Mouse (Mus musculus) midbrain, postnatal 0 days (tissue): ENCODE measurements at regions not wholly inside any gene's neighbourhood (a gene's known extent, or its start where the extent isn't known, plus 50 kb on each side); places are given as distances from the start of the nearest gene placed in this dataset.

Experiments used
- ATAC-seq: fragments of 200-750 bp; cut with Nextera tagmentation; 2 replicates; pipeline ENCODE4 v1.8.0; 2017; ENCODE audit warnings: moderate number of reproducible peaks, mild to moderate bottlenecking, moderate TSS enrichment, moderate library complexity; ENCODE audit not compliant: low FRiP score
- DNase-seq: peaks from one replicate; pipeline ENCODE4 v3.0.0-alpha.2; 2015; ENCODE audit warnings: low spot score
- H3K27ac ChIP-seq: fragments of 300-500 bp; sonication (generic); 2 replicates; pipeline ENCODE4 v1.5.1; 2014; ENCODE audit warnings: low read depth, mild to moderate bottlenecking, low read length, mixed read lengths
- H3K27me3 ChIP-seq: fragments of 300-500 bp; sonication (generic); 2 replicates; pipeline ENCODE4 v1.6.1; 2014; ENCODE audit warnings: low read length, control low read depth, mixed read lengths; ENCODE audit not compliant: insufficient read depth
- H3K36me3 ChIP-seq: fragments of 300-500 bp; sonication (generic); 2 replicates; pipeline ENCODE4 v1.6.1; 2014; ENCODE audit warnings: low read length, control low read depth, mixed read lengths; ENCODE audit not compliant: insufficient read depth
- H3K4me1 ChIP-seq: fragments of 300-500 bp; sonication (generic); 2 replicates; pipeline ENCODE4 v1.6.1; 2014; ENCODE audit warnings: mild to moderate bottlenecking, control low read depth, antibody characterized with exemption, low read length, mixed read lengths; ENCODE audit not compliant: insufficient read depth
- H3K4me2 ChIP-seq: fragments of 300-500 bp; sonication (generic); 2 replicates; pipeline ENCODE4 v1.6.1; 2014; ENCODE audit warnings: low read depth, mild to moderate bottlenecking, low read length, mixed read lengths; ENCODE audit not compliant: poor library complexity, severe bottlenecking
- H3K4me3 ChIP-seq: fragments of 300-500 bp; sonication (generic); 2 replicates; pipeline ENCODE4 v1.5.1; 2014; ENCODE audit warnings: low read depth, mild to moderate bottlenecking, low read length, moderate library complexity
- H3K9ac ChIP-seq: fragments of 300-500 bp; sonication (generic); replicated peaks from 2 replicates; pipeline ENCODE4 v1.6.1; 2014; ENCODE audit warnings: mild to moderate bottlenecking, low read length, moderate library complexity, mixed read lengths; ENCODE audit not compliant: poor library complexity, severe bottlenecking
- H3K9me3 ChIP-seq: fragments of 300-500 bp; sonication (generic); 2 replicates; pipeline ENCODE4 v1.6.1; 2016; ENCODE audit warnings: low read length, control low read depth
- CTCF ChIP-seq: IDR thresholded peaks from 2 replicates; pipeline ENCODE4 v1.5.1; 2016; ENCODE audit warnings: antibody characterized with exemption, mild to moderate bottlenecking
- WGBS: fragments of 180-500 bp; shearing (Covaris S2); extraction: QIAGEN DNeasy Blood & Tissue Kit; methylation state at CpG from one replicate; pipeline ENCODE4 v1.1.7; 2014; 5-methylcytosine and 5-hydroxymethylcytosine counted together

DNA sequence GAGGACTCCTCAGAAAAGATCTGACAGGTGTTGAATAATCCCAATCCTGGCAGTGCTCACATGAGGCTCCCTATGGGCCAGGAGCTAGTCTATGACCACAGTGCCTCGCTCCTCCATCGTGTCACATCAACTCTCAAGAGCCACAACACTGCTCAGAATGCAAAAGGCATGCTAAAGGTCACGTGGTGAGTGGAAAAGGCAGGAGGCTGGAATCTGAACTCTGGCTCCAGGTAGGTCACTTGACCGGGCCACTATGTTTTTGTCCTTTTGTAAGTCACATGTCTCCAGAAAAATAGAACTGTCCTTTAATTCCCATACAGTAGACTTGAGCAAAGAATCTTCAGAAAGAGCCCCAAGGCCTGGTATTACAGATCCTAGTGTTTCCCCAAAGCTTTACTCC is 229.3 kb downstream of the Gm12728 start:
- no peaks in the 10 kb centered on the region for H3K9me3 ChIP-seq
- no peak overlapping the region for H3K4me3 ChIP-seq
- no peak overlapping the region for H3K27ac ChIP-seq
- H3K4me1 ChIP-seq = no peaks in the 10 kb centered on the region
- no peak for ATAC-seq
- WGBS = 95% methylated on average over 4 of the region's 4 CpGs
- DNase-seq = no peak
- no peak for TF ChIP-seq CTCF
- H3K27me3 ChIP-seq = no peaks in the 10 kb centered on the region
- no peak overlapping the region for H3K4me2 ChIP-seq
- no peaks in the 10 kb centered on the region for H3K36me3 ChIP-seq
- no peak overlapping the region for H3K9ac ChIP-seq

DNA sequence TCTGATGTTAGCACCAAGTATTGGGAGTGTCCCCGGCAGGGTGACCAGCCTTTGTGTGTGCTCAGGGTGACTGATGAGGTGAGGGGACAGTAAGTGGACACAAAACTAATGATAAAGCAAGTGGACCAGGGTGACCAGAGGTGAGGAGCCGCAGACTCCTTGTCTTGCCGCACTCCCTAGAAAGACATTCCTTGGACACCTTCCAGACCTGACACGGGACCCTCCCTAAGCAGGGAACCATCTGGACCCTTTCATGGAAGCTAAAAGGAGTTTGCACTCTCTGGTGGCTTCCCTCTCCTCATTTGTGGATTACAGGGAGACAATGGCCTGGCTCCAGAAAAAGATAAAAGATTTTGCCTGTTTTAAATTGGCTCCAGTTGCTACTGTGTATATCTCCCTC is 230.7 kb downstream of the Gm12728 start:
- Histone ChIP-seq H3K9ac (no peak overlapping the region), H3K4me2 (no peak overlapping the region)

DNA sequence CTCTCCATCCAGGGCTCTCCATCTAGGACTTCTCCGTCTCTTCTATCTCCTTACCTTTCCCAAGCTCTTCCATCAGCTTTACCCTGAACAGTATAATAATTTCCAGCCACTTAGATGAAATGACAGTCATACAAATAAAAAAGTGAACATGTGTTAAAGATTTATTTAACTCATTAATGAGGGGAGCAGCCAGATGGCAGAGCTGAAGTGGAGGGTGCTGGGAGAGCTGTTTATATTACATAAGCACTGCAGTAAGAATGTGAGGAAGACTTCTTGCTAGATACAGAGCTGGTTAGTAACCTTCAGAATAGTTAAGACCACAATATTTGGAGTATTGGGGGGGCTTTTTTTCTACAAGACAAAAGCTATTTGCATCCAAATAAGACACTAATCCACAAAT is 234.9 kb downstream of the Gm12728 start:
- no peak for ATAC-seq
- Histone ChIP-seq H3K4me2 (no peak overlapping the region), H3K9me3 (no peaks in the 10 kb centered on the region), H3K27me3 (no peaks in the 10 kb centered on the region), H3K9ac (no peak overlapping the region), H3K4me3 (no peak overlapping the region), H3K27ac (no peak overlapping the region), H3K4me1 (no peaks in the 10 kb centered on the region), H3K36me3 (no peaks in the 10 kb centered on the region)
- WGBS = 91% methylated on average over 1 of the region's 1 CpGs
- TF ChIP-seq CTCF = no peak
- no peak for DNase-seq

More for the DNA sequence above, 230.7 kb downstream of the Gm12728 start:
- Histone ChIP-seq H3K27me3 (no peaks in the 10 kb centered on the region), H3K27ac (no peak overlapping the region), H3K9me3 (no peaks in the 10 kb centered on the region), H3K36me3 (no peaks in the 10 kb centered on the region), H3K4me3 (no peak overlapping the region), H3K4me1 (no peaks in the 10 kb centered on the region)
- ATAC-seq (no peak), DNase-seq (peak; percentile 27)
- 65% methylated on average over 4 of the region's 4 CpGs for WGBS
- TF ChIP-seq CTCF = no peak

DNA sequence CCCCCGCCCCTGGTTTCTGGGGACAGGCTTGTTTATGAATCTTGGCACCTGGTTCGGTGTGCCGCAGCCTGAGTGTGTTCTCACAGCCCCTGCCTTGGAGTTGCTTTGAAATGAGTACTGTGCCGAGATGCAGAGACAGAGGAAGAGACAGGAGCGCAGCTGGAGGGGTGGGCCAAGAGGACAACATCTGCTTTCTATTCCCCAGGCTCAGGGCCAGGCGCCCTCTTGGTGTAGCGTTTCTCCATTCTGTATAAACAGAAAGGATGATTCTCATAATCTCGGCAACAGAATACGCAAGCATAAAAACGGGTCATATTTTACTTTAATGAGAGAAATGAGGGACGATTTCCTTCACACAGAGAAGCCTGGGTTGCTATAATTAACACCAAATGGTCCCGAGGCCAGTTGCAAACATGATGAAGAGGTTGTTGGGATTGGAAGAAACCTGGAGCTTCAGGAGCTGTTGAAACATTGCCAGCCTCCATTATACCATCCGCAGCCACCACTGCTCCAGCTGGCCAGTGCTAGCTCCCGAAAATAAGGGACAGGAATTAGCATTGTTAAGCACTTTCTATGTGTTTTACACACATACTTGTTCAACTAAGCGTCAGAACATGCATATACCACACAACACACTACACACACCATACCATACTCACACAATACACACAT is 236.4 kb downstream of the Gm12728 start:
- Histone ChIP-seq H3K4me1 (no peaks in the 10 kb centered on the region), H3K27me3 (no peaks in the 10 kb centered on the region), H3K36me3 (no peaks in the 10 kb centered on the region), H3K9me3 (no peaks in the 10 kb centered on the region), H3K27ac (no peak overlapping the region), H3K4me3 (no peak overlapping the region), H3K9ac (no peak overlapping the region), H3K4me2 (no peak overlapping the region)
- 68% methylated on average over 15 of the region's 15 CpGs for WGBS
- ATAC-seq (no peak), DNase-seq (peak; percentile 23)
- TF ChIP-seq CTCF = no peak

DNA sequence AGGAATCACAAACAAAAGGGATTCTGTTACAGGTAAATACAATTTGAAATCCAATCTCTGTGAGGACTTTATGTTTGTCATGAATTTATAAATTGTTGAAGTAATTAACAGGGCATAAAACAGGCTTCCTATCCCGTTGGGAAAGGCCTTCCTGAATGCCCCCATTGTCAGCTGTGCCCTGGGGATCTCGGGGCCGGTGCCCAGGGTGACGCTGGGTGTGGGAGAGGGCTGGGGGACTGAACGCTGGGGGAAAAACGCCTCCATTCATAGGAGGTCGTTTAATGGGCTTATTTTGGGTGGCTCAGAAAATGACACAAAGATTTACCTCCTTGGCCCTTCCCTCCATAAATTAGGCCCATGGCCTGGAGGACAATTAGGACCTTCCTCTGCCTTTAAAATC is 250.7 kb downstream of the Gm12728 start:
- ATAC-seq (no peak), DNase-seq (no peak)
- Histone ChIP-seq H3K36me3 (no peaks in the 10 kb centered on the region), H3K27ac (no peak overlapping the region), H3K4me3 (no peak overlapping the region), H3K4me1 (no peaks in the 10 kb centered on the region), H3K9ac (no peak overlapping the region), H3K4me2 (no peak overlapping the region), H3K9me3 (no peaks in the 10 kb centered on the region), H3K27me3 (no peaks in the 10 kb centered on the region)
- 51% methylated on average over 7 of the region's 7 CpGs for WGBS
- no peak for TF ChIP-seq CTCF

DNA sequence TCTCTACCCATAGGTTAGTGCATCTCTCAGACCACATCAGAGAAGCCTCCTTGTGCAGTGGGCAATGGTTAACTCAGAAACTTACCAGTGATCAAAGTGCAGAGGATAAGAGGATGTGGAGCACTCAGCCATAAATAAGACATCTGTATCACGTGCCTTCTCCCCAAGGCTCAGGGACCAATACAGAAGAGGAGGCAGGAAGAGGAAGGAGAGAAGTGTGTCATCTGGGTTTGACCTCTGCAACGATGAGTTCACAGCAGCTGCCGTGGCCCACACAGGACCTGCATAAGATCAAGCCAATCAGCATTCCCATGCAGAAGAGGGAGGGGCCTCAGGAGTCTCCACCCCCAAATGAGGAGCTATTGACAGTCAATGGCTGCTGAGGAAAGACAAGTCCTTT is 252.8 kb downstream of the Gm12728 start:
- Histone ChIP-seq H3K27me3 (no peaks in the 10 kb centered on the region), H3K4me3 (no peak overlapping the region), H3K27ac (no peak overlapping the region), H3K4me1 (no peaks in the 10 kb centered on the region), H3K4me2 (no peak overlapping the region), H3K9me3 (no peaks in the 10 kb centered on the region), H3K36me3 (no peaks in the 10 kb centered on the region), H3K9ac (no peak overlapping the region)
- TF ChIP-seq CTCF = no peak
- ATAC-seq (no peak), DNase-seq (no peak)
- 68% methylated on average over 3 of the region's 3 CpGs for WGBS
